Mouse (Mus musculus) embryonic fibroblast, embryonic 13.5 days (primary cell): ENCODE results near the gene Banp. TPM values are rescaled to one million over a fixed set of nuclear protein-coding genes. Genes with fewer than 3 reads are reported as not detected.

Experiments used
- H3K27ac ChIP-seq: 2 replicates; pipeline ENCODE4 v1.5.1; 2012; ENCODE audit warnings: low read length, control low read depth, inconsistent platforms; ENCODE audit not compliant: insufficient read depth
- H3K4me1 ChIP-seq: 2 replicates; pipeline ENCODE4 v1.6.1; 2011; ENCODE audit warnings: low read length; ENCODE audit not compliant: control insufficient read depth, insufficient read depth
- H3K4me3 ChIP-seq: 2 replicates; pipeline ENCODE4 v1.5.1; 2011; ENCODE audit warnings: mild to moderate bottlenecking, control low read depth, low read length; ENCODE audit not compliant: insufficient read depth
- CTCF ChIP-seq: IDR thresholded peaks from 2 replicates; pipeline ENCODE4 v1.5.1; 2011; ENCODE audit warnings: mild to moderate bottlenecking, control low read depth, low read length, moderate library complexity, borderline replicate concordance; ENCODE audit not compliant: insufficient read depth
- POLR2A ChIP-seq: IDR thresholded peaks from 2 replicates; pipeline ENCODE4 v1.6.1; 2011; ENCODE audit warnings: low read depth, mild to moderate bottlenecking, control low read depth, low read length, moderate library complexity
- polyA plus RNA-seq: library from polyadenylated mRNA; stranded (reverse); fragments of >200 nt; gene quantifications from 2 replicates; pipeline ENCODE4 v1.2.4, GENCODE M21; 2011; ENCODE audit warnings: low read depth; ENCODE audit not compliant: missing spikeins, insufficient read length

Gene Banp
- polyA plus RNA-seq = 32.1 and 38.9 TPM in 2 replicates

GRCm38 (mm10) chr8:121949222-121949800 lies at the start of gene Banp:
Gene Banp, plus strand, starts transcription at chr8:121949750.
- TF ChIP-seq CTCF = no peak
- TF ChIP-seq POLR2A = no peak
- H3K4me3 ChIP-seq = peak within 1 kb of the TSS; percentile 43
- H3K4me1 ChIP-seq = peaks cover 3% of the 10 kb centered on the region; the same call in 1 of the 2 replicates

GRCm38 (mm10) chr8:121901498-121902236 lies 47.9 kb upstream of the Banp start:
- TF ChIP-seq POLR2A = no peak
- TF ChIP-seq CTCF = no peak
- Histone ChIP-seq H3K27ac (peak overlapping the region; percentile 34), H3K4me3 (no peak overlapping the region), H3K4me1 (peaks cover 38% of the 10 kb centered on the region)

More at GRCm38 (mm10) chr8:121949222-121949800, at the start of gene Banp:
- peak within 1 kb of the TSS; percentile 83 for H3K27ac ChIP-seq

- H3K27ac ChIP-seq = no peak overlapping the region
- TF ChIP-seq POLR2A = no peak
- TF ChIP-seq CTCF = peak; percentile 22; the same call in 1 of the 2 replicates
- peaks cover 25% of the 10 kb centered on the region for H3K4me1 ChIP-seq
Observed at GRCm38 (mm10) chr8:121903977-121904376, 45.6 kb upstream of the Banp start.

GRCm38 (mm10) chr8:121904999-121905398 lies 44.6 kb upstream of the Banp start:
- H3K4me3 ChIP-seq = peak overlapping the region; percentile 91
- no peak for TF ChIP-seq POLR2A
- no peak for TF ChIP-seq CTCF
- H3K27ac ChIP-seq = no peak overlapping the region
- H3K4me1 ChIP-seq = peaks cover 21% of the 10 kb centered on the region; the same call in 1 of the 2 replicates

More at GRCm38 (mm10) chr8:121903977-121904376, 45.6 kb upstream of the Banp start:
- H3K4me3 ChIP-seq = peak overlapping the region; percentile 91; the same call in 1 of the 2 replicates

GRCm38 (mm10) chr8:121905420-121905819 lies 44.1 kb upstream of the Banp start:
- TF ChIP-seq CTCF = no peak
- TF ChIP-seq POLR2A = no peak
- Histone ChIP-seq H3K4me1 (peaks cover 21% of the 10 kb centered on the region; the same call in 1 of the 2 replicates), H3K27ac (no peak overlapping the region), H3K4me3 (peak overlapping the region; percentile 91)

- Histone ChIP-seq H3K27ac (no peak overlapping the region), H3K4me1 (peaks cover 20% of the 10 kb centered on the region; the same call in 1 of the 2 replicates), H3K4me3 (peak overlapping the region; percentile 91)
- TF ChIP-seq CTCF = no peak
- no peak for TF ChIP-seq POLR2A
Observed at GRCm38 (mm10) chr8:121905864-121906263, 43.7 kb upstream of the Banp start.

GRCm38 (mm10) chr8:121906542-121907512 lies 42.7 kb upstream of the Banp start:
- no peak for TF ChIP-seq CTCF
- TF ChIP-seq POLR2A = 0 out of 2 replicates have a peak, but pooled peaks have one; percentile 14
- Histone ChIP-seq H3K4me3 (peak overlapping the region; percentile 91), H3K27ac (no peak overlapping the region), H3K4me1 (peaks cover 12% of the 10 kb centered on the region; the same call in 1 of the 2 replicates)

- TF ChIP-seq POLR2A (peak; percentile 98), CTCF (no peak)
- Histone ChIP-seq H3K4me1 (peaks cover 6% of the 10 kb centered on the region; the same call in 1 of the 2 replicates), H3K4me3 (peak within 1 kb of the TSS; percentile 91), H3K27ac (no peak within 1 kb of the TSS)
Observed at GRCm38 (mm10) chr8:121907587-121908248, 41.8 kb upstream of the Banp start, which contains the start of gene Slc7a5. Gene Slc7a5, minus strand, starts transcription at chr8:121907694.
